Mouse (Mus musculus) lung, postnatal 10 days (tissue): Measurements from ENCODE around the gene Usp8.
A peak's percentile ranks its signal among the peaks of the same experiment; 100 is the strongest.

Experiments used
- DNase-seq: peaks from one replicate; pipeline ENCODE4 v3.0.0; 2021

Gene Usp8

DNA sequence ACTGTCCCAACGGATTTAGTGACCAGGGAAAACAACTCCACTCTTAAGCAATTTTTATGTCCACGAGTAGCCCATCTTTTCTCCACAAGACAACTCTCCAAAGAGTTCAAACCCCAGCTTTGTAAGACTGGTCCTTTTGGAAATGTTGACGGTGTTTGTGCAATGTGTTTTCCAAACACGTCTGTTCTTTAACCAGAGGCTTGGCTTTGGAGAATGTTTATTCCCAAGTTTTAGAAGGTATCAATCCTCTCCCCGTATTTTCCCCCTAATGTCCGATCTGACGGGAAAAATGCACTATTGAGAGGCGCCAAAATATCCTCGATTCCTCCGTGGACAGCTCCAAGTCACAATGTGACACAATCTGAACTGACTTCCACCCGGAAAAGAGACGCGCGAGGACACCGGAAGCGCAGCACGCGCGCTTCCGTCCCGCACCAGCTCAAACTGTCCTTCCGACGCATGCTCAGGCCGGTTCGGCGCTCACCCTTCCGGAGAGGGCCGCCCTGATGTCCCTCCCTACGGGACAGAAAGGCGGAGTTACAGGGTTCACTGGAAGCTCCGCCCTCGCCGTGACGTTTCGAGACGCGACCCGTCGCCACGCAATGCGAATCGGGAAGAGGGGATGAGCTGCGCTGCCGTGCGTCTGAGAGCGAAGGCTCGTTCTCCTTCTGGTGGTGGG is at the start of gene Usp8:
Gene Usp8 (plus strand): TSS at position 570 of the 679 bp plus-strand sequence.
- DNase-seq, result peak; percentile 99

DNA sequence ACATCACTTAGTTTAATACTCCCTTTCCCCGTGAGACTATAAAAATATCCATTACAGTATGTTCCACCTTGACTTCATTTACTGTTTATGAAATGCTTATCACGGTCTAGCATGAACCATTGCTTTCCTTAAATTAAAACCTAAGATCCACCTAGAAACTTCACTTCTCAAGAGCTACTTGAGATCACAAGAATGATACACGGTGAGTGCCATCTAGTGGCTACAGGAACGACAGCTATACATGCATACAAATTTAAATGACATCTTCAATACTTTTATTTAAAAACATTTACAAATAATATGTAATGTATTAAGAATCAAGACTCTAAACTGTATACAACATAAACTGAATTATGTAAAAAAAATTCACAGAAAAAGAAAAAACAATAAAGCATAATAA is 43.6 kb upstream of the Usp8 start:
- DNase-seq, result peak; percentile 49

DNA sequence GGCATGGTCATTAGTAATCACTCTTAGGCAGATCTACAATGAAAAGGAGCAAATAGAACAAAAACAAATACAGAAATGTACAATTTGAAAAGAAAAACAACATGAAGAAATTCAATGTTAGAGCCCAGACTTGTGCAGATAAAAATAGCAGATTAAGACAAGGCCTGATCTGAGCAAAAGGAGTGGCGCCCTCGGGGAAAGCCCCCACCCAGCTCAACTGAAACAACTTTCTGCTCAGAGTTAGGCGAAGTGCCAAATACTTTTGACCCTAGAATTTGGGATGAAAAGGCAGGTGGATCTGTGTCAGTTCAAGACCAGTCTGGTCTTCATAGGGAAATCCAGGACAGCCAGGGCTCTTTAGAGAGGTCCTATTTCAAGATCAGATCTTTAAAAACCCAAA is 41.1 kb upstream of the Usp8 start:
- no peak for DNase-seq

DNA sequence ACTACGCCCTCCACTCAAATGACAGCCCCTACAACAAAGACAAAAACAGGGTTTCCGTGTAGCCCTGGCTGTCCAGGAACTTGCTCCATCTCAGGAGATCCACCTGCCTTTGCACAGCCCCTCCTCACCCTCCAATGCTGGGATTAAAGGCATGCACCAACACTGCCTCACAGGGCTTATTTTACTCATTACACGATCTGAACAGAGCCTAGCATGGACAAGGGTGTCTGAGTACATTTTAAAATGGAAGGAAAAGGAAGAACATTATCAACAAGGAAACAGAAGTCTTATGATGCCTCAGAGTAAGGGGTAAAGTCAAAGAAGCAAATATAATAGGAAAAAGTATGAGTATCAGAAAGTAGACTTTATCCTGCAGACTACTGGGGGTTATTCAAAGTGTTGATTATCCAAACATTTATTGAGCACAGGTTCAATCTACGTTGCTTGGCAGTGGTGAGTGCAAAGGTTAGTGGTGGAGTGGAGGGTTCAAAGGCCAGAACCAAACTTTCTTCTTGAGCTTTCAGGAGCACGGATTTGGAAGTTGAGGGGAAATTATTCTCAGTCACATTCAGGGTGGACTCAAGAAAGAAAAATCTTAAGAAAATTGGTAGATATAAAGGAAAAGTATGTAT is 38.4 kb upstream of the Usp8 start:
- no peak for DNase-seq

DNA sequence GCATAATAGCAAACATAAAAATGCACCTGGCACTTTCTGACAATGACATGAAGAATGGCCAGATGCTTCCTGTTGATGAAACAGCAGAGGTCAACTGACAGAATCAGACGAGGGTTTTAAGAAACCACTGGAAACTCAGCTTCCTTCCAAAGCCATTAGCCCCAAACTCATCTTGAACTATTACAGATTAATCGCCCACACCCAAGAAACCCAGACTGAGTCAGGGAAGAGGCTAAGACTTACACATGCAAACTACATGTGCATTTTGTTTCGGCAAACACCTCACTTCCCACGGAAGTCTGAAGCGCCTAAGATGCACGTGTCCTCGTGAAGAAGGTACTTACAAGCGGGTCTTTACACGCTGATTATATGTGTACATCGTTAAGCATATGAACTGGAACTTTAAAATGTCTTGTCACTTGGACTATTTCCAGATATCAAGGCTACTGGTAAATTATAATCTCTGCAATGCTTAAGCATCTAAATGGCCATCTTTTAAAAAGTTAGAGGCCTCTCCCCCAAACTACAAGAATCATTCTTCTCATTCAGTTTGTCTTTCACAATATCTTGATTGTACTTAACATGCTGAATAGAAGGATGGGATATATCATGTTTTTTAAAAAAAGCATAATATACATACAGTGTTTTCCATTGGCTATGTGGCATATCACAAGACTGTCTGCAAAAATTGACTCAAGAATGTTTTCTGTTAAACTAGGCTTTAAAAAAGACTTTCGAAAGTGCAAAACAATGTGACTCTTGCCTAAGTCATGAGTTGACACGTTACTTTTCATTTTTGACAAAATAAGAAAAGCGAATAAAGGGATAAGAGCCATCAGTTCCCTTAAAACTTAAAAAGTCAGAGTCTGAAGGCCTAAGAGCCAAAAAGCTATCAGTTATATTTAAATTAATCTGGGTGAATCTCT is 33.5 kb upstream of the Usp8 start:
- DNase-seq, result no peak

DNA sequence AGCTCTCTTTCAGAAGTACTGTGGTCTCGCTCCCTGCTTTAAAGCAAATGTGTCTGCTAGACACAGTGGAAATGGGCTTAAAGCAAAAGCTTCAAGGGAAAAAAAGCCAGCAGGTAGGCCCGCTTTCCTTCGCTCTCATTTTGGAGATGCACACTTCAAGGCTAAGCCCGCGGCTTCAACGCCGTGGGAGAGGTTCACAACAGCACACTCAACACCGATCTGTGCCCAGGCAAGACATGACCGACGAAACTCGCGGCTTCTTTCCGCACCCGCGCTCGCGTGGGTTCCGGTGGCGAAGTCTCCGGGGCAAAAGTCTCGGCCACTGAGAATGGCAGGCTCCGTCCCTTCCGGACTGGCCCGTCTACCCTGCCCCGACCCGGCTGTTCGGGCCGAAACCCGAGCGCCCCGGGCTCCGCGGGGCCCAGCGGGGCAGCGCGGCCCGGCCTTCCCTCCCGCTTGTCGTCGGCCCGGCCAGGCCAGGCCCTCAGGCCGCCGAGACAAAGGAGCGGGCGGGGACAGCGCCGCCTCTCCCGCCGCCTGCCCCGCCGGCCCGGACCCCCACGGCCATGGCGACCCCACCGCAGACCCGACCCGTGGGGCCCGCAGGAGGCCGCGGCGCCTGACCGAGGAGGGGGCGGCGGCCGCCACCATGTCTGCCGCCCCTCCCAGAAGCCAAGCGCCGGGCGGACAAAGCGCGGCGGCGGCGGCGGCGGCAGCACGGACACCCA is 32.5 kb upstream of the Usp8 start:
- peak; percentile 56 for DNase-seq

DNA sequence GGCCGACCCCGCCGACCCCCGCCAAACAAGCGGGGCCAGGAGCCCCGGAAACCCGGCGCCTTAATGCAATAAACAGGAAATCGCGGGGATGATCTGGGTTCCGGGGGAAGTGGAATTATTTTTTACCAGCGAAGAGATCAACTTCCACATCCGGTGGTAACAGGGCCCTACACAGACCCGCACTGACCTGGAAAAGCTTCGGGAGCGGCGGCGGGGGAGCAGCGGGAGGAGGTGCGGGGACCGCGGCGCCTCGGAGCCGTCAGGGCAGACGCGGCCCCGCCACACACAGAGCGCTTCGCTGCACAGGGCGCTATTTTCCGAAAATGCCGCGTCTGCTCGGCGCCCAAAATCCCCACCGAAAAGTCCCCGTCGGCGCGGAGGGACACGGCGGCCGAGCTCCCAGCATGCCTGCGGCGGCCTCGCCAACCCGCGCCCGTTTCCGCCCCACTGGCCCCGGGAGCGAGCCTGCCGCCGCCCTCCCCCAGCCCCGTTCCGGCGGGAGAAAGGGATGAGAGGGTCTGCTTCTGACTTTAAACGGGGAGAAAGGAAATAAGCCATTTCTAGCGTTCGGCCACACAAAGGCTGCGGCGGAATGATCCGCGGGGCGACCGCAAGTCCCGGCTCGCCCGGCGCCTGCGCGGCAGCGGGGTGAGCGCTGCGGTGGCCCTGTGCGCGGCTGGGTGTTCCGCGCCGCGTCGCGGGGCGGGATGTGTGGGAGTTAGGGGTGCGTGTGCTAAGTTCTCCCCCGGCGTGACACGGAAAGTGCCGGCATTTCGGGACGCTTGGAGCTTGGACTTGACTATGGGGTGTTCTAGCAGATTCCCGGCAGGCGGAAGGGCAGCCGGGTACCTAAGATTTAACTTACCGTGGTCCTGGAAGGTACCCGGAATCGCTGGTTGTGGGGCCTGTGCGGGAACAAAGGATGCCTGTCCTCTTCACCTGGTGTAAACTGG is 31.7 kb upstream of the Usp8 start:
- peak; percentile 89 for DNase-seq

DNA sequence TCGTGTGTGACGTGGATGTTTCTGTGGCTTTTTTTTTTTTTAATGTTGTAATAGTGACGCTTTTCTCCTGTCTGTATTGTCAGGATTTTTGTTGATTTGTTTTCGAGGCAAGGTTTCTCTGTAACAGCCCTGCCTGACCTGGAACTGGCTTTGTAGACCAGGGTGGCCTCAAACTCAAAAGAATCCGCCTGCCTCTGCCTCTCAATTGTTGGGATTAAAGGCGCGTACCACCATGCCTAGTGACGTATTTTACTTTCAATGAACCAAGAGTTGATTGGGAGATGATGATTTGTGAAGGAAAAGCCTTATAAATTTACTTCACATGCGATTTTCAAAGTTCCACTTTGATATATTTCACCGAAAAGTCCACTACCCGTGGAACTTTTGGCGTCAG is 31.0 kb upstream of the Usp8 start, which contains the start of gene Gabpb1:
Gene Gabpb1 (minus strand): TSS at position 216 of the 394 bp plus-strand sequence.
- no peak for DNase-seq

DNA sequence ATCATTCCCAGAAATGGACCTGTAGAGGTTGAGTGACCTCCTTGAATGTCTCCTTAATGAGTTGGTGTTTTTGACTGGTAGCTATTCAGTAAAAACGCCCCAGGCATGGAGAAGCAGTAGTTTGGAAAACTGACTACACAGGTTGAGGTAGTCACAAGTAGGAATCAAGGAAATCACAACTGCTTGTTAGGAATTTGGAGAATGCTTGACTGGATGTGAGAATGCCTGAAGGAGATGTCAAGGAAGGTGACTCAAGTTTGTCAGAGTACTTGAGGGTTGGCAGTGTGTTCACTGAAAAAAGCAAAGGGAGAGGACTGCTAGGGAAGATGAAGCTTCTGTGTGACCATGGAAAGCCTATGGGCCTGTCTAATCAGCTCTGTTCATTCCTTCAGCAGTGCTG is 29.8 kb upstream of the Usp8 start:
- peak; percentile 18 for DNase-seq

DNA sequence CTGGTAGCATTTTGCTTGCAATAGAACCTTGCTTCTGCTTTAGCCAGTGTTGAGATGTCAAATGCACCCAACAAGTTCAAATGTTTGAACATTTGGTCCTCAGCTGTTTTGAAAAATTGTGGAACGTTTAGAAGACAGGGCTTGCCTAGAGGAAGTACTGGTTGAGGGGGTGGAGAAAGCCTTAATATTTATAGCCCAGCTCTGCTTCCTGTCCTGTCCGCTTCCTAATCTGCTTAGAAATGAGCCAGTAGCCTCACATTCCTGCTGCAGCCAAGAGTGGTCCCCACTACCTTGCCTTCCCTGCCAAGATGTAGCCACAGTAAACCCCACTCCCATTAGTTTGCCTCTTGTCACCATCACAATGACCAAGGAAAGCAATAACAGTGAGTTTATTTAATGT is 24.8 kb upstream of the Usp8 start:
- DNase-seq, result peak; percentile 21

DNA sequence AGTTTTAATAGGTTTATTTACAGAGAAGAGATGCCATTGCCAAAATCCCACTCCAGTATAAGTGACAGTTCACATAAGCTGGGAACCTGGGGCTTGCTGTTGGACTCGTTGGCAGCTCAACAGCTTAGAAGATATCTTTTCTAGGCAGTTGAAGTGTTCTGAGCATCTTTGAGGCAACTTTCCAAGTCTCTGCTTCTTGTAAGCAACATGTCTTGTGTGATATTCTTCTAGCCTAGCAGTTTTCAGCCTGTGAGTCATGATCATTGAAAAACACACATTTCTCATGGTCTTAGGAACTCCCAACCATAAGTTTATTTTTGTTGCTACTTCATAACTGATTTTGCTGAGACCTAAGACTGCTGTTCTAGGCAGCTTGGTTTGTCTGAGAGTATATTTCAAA is 24.2 kb upstream of the Usp8 start:
- no peak for DNase-seq

DNA sequence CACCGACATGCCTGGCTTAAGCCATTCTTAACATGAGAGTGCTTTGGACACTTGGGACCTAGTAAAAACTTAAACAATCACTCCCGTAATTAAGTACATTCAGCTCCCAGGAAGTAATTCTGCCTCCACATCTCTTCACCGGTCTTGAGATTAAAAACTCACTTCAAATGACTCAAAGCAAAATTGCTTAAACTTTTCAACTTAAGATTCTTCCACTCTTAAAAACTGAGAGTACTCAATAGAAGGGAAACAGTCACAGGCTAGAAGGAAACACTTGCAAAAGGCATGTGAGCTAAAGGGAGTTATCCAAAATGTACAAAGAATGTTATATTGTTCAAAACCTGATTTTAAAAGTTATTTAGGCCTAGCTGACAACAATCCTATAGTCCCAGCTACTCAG is 15.8 kb upstream of the Usp8 start:
- DNase-seq, result no peak

DNA sequence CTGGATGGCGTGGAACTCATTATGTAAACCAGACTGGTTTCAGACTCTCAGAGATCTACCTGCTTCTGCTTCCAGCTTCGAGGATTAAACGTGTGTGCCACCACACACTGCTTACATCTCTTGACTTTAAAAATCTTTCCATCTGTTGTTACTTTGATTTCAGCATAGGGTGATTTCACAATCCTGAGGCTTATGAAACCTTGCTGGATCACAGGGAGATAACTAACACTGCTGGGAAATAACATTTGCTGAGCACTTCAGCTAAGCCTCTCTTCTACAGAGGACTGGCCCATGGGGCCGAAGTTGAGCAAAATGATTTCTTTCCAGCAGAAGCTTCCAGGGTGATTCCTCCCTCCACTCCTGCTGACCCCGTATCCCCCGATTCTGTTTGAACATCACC is 11.8 kb upstream of the Usp8 start:
- DNase-seq, result peak; percentile 48

DNA sequence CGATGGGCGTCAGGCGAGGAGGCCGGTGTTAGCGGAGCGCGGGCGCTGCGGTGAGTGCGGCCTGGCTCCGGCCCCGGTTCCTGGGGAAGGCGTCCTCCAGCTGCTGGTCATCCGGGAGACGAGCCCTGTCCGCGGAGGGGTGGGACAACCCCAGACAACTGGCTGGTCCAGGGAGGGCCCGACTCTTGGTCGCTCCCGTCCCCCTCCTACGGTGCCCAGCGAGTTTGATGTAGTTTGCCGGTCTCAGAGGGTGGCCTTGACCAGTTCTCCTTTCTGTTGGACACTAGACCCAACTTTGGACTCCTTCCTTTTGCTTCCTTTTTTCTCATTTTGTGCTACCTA is 281 bp downstream of the Usp8 start:
- no peak for DNase-seq

DNA sequence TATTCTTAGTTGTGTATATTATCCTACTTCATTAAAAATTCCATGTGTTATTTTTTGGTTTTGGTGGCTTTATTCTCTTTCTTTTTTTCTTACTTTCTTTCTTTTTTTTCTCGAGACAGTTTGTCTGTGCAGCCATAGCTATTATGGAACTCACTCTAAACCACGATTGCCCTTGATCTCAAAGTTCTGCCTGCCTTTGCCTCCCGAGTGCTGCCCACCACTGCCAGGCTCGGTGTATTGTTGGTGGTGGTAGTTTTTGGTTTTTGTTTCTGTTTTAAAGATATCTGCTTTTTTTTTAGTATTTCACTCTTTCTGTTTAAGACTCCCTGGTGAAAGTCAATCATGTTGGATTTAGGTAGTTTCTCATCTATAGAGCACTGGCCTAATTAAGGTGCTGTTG is 1.2 kb downstream of the Usp8 start:
- no peak for DNase-seq

DNA sequence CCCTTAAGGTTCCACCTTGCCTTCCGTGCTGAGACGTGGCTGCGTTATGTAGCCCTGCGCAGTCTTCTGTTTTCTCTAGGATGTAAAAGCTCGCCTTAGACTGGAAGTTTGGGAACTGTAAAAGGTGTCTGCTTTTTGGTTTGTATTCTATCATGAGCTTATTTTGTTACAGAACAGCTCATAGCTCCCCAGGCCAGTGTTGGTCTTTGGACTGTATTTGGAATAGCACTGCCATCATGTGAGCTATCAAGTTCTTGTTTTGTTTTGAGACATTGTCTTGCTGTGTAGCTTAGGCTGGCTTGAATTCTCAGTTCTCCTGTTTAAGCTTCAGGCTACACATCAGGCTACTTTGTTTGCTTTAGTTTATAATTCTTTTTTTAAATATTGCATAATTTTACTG is 5.4 kb downstream of the Usp8 start:
- DNase-seq, result no peak

DNA sequence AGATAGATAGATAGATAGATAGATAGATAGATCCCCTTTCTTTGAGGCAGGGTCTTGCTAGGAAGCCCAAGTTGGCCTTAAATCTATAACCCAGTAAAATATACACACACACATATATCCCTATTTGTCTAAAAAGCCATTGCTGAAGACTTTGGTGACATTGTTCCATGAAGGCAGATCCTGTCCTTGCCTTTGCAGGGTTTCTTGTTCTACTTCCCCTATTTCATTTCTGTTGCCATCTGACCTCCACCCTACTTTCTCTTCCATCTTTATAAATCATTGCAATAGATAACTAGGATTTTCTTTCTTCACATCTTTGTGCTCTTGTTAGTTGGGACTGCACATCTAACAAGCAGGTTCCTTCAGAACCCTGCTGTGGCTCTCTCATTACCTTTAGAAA is 5.8 kb downstream of the Usp8 start:
- no peak for DNase-seq

DNA sequence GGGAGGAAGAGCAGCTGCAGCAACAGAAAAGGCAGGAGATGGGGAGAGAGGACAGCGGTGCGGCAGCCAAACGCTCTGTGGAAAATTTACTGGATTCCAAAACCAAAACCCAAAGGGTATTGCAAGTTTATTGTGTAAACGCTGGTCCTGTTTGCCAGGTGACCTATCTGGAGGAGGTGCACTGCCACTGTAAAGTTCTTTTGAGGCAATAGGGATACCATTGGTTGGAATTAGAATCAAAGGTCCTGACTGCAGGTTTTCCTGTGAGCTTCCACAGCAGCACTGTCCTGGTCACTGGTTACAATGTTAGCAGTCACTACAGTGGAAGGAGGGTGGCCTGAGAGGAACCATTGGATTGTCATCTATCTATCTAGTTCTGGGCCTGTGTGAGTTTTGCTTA is 22.1 kb downstream of the Usp8 start:
- DNase-seq, result no peak

DNA sequence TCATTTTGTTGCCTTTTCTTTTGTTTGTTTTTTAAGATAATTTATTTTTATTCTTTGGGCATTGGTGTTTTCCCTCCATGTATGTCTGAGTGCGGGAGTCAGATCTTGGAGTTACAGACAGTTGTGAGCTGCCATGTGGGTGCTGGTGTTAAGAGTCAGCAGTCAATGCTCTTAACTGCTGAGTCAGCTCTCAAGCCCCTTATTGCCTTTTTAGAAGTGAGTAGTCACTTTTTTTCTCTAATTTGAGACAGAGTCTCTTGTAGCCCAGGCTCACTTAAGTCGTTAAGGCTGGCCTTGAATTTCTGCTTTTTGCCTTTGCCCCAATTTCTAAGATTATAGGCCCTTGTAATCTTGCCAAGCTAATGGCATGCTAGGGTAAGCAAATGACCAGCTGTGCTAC is 23.4 kb downstream of the Usp8 start:
- DNase-seq, result no peak

DNA sequence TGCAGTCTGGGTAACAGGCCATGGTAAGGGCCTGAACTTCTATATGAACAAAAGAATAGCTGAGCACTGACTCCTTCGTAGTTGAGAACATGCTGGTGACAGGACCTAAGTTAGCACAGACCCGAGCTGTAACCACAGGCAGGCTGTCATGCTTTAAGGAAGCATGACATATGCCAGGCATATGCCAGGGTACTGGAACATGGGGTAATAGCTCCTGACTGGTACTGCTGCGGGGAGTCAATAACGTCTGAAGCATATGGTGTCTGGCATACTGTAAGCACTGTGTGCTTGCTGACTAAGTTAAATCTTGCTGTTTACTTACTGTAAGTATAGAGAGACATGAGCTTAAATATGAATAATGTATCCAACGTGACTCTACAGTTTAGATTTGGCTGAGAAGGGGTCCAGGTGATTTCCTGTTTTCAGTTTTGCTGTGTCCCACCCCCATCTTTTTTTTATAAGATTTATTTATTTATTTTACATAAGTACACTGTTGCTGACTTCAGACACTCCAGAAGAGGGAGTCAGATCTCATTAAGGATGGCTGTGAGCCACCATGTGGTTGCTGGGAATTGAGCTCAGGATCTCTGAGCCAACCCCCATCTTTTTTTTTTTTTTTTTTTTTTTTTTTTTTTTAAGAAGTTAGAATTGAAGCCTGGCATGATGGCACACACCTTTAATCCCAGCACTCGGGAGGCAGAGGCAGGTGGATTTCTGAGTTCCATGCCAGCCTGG is 28.4 kb downstream of the Usp8 start:
- DNase-seq, result no peak

DNA sequence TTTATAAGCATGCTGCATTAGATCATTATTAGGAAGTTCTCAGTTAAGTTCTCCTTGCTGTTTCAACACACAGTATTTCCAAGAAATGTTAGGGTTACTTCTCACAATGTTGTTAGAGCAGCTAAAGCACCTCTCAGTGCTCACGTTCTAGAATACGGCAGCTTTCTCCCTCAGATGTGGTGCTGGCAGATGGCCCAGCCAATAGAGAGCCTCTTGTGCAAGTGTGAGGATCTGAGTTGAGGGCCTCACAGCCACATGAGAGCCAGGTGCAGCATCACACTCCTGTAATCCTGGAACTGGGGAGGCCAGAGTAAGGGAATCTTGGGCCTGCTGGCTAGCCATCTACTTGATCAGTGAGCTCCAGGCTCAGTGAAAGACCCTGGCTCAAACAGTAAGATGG is 33.2 kb downstream of the Usp8 start:
- peak; percentile 69 for DNase-seq
